In the genomic region with DNA sequence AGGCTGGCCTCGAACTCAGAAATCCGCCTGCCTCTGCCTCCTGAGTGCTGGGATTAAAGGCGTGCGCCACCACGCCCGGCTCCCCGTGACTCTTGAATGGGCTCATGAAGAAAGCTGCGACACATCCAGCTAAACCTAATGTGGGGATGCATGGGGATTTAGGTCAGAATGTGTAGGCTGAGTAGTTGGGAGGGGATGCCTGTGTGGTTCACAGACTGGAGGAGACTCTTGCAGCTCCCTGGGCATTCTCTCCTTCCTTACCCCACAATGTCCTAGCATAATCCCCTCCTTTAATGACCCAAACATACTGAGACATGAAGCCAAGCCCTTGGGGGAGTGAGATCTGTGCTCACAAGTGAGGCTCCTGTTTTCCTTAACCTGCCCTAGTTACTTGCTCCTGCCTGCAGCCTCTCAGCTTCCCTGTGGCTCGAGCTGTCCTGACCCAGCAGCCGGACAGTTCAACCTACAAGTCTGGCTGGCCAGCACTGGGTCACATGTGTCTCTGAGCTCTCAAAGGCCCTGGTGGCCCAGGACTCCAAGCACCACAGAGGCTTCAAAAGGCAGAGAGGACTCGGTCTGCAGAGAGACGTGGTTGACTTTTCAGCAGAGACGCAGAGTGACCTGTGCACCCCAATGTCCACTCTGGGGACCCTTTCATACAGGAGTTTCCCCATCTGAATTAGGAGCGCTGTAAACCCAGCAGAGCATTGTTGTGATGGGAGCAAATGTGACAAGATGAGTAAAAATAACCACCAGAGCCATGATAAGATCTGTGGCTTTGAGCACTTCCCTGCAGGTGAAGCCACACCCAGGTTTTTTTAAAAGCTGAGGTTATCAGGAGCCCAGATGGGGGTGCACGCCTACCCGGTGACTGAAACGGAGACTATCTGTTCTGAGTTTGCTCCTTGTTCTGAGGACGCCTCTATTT, we compare ENCODE assay signal across 8 mouse cellular contexts.
DNase-seq lines count a peak whose midpoint lies in the region.

No protein-coding gene starts in this region.

- peak; percentile 88 for DNase-seq in 416B (ENCODE audit: low read depth)
- peak; percentile 91 for DNase-seq in CD4-positive, CD25-positive, alpha-beta regulatory T cell, adult 2 months (ENCODE audit: low read depth, low spot score)
- peak; percentile 56 for DNase-seq in fat pad, adult 2 months (ENCODE audit: extremely low read depth, low read depth, low spot score)
- peak; percentile 45 for DNase-seq in kidney, postnatal 14 days
- peak; percentile 91 for DNase-seq in naive thymus-derived CD4-positive, alpha-beta T cell, adult 2 months (ENCODE audit: low read depth)
- DNase-seq in Muller cell, postnatal 12 days (ENCODE audit: inconsistent ontology term): no peak
- no peak for DNase-seq in urinary bladder, postnatal 4 days (ENCODE audit: low spot score in 2 of 2)
- DNase-seq in layer of hippocampus, adult 9-10 months (ENCODE audit: low spot score): no peak

Comparison
In these comparisons a context has a peak if more than half of its experiments do, and no peak if none do; other contexts are left out.
1. DNase-seq: peak in 416B (single experiment), CD4-positive, CD25-positive, alpha-beta regulatory T cell, adult 2 months (single experiment), fat pad, adult 2 months (single experiment), kidney, postnatal 14 days (single experiment) and naive thymus-derived CD4-positive, alpha-beta T cell, adult 2 months (single experiment); none in Muller cell, postnatal 12 days (single experiment), urinary bladder, postnatal 4 days (0 of 2) and layer of hippocampus, adult 9-10 months (single experiment).